Mouse (Mus musculus) cerebellum, adult 2 months (tissue): Measurements from ENCODE around the gene Tubg2.

Experiments
- CTCF ChIP-seq: fragments of 200-500 bp; IDR thresholded peaks from 2 replicates; pipeline ENCODE4 v1.5.1; 2011; ENCODE audit warnings: low read depth, mild to moderate bottlenecking, control low read depth, low read length, moderate library complexity, borderline replicate concordance; ENCODE audit not compliant: insufficient read depth
- POLR2A ChIP-seq: fragments of 200-500 bp; IDR thresholded peaks from 2 replicates; pipeline ENCODE4 v1.6.1; 2011; ENCODE audit warnings: low read length, control low read depth, borderline replicate concordance; ENCODE audit not compliant: insufficient read depth

DNA sequence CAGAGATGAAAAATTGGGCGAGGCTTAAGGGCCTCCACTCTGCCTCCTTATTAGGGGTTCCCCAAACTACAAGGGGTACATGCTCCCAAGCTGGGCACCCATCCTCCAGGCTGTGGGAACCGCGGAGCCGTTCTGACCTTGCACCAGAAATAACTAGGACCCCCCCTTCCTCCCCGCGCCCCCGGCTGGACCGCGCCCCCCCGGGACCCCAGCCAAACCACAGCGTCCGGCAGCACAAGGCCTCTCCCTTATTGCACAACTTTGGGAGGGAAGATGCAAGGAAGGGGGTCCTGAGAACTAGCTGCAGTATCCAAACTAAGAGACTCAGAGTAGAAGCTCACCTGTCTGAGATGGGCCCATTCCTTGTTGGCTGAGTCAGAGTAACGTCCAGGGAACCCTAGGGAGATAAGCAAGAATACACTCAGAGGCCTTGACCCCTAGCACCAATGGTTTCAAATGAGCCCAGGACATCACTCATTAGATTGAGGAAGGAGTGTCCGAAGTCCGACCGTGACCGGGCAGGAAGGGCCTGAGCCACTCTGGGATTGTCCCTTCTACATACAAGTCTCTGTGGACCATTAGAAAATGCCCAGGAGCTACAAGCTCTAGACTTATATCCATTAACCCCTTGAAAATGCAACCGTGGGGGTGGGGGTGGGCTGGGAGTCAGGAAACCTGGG is 12.7 kb downstream of the Tubg2 start:
- TF ChIP-seq CTCF: no peak
- TF ChIP-seq POLR2A: no peak
